Mouse (Mus musculus): ENCODE results near the gene Gatb. TPM values are rescaled to one million over a fixed set of nuclear protein-coding genes. Genes with fewer than 3 reads are reported as not detected.
A peak's percentile ranks its signal among the peaks of the same experiment; 100 is the strongest.

Gatb gene
- 14.9 and 16.1 TPM in 2 replicates for polyA plus RNA-seq (2012; rRNA removed)

- DNase-seq: peak; percentile 100
- TF ChIP-seq POLR2A (IDR thresholded peaks at IDR 0.05; ENCODE audit: borderline replicate concordance, insufficient read depth, low read length) (peak; percentile 92), CTCF (IDR thresholded peaks at IDR 0.05; ENCODE audit: borderline replicate concordance, insufficient read depth, low read depth, low read length) (peak; percentile 71)
- H3K4me1 ChIP-seq (ENCODE audit: control insufficient read depth, insufficient read depth, low read length): no peaks in the 10 kb centered on the region
- no peaks in the 10 kb centered on the region for H3K27me3 ChIP-seq (ENCODE audit: control insufficient read depth, insufficient read depth, low read length)
- WGBS: 1% methylated on average over 41 of the region's 41 CpGs
- peak within 1 kb of the TSS; percentile 93 for H3K4me3 ChIP-seq (replicated peaks; ENCODE audit: insufficient read depth, low read depth, low read length)
- H3K27ac ChIP-seq (ENCODE audit: insufficient read depth, low read length): peak within 1 kb of the TSS; percentile 88
Measured at GRCm38 (mm10) chr3:85573864-85574830, at the start of gene Gatb. TSS of gene Gatb (plus strand) at chr3:85574119.

DNA sequence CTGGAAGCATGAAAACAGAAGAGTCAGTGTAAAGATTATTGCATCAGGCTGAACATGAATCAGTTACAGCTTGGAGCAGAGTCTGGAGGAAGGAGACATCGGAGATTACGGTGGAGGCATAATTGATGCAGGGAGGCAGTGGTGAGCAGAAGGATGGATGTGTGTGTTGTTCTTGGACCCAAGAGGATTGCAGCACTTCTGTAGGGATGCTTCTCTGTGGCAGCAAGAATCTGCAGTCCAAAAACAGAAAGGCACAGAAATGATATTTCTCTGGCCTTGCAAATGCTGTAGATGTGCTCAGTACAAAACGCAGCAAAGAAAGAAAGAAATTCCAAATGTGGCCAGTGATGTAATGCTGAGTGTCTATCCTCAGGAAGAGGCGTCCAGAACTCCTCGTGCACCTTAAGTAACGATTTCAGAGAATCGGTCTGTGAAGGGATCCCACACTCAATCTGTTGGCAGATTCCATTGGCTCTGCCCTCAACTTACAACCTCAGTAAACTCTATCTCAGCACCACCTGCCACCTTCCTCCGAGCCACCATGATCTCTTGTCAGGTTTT lies 43.2 kb upstream of the Gatb start:
- Histone ChIP-seq H3K27me3 (ENCODE audit: control insufficient read depth, insufficient read depth, low read length) (no peaks in the 10 kb centered on the region), H3K4me1 (ENCODE audit: control insufficient read depth, insufficient read depth, low read length) (peaks cover 6% of the 10 kb centered on the region), H3K4me3 (replicated peaks; ENCODE audit: insufficient read depth, low read depth, low read length) (no peak overlapping the region)

DNA sequence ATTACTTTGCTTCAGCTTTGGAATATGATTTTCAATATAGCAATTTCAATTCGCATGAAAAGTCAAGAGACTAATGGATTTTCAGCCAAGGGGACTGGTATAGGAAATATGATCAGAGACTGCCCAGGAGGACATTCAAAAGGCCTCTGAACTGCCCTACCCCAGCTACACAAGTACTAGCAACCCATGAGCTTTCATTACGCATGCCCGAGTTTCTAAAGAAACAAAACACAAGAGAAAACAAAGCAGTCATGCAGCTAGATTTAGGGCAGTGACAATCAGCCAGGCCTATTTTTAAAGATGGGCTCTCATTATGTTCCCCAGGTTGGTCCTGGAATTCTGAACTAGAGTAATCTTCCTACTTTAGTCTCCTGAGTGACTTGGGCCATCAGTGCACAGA lies 41.5 kb upstream of the Gatb start:
- 91% methylated on average over 3 of the region's 3 CpGs for WGBS
- peaks cover 6% of the 10 kb centered on the region; the same call in 1 of the 2 replicates for H3K4me1 ChIP-seq (ENCODE audit: control insufficient read depth, insufficient read depth, low read length)
- H3K27me3 ChIP-seq (ENCODE audit: control insufficient read depth, insufficient read depth, low read length): no peaks in the 10 kb centered on the region
- TF ChIP-seq CTCF (IDR thresholded peaks at IDR 0.05; ENCODE audit: borderline replicate concordance, insufficient read depth, low read depth, low read length): no peak
- no peak for TF ChIP-seq POLR2A (IDR thresholded peaks at IDR 0.05; ENCODE audit: borderline replicate concordance, insufficient read depth, low read length)
- no peak for DNase-seq
- no peak overlapping the region for H3K27ac ChIP-seq (ENCODE audit: insufficient read depth, low read length)
- H3K4me3 ChIP-seq (replicated peaks; ENCODE audit: insufficient read depth, low read depth, low read length): no peak overlapping the region

More for the DNA sequence above, 43.2 kb upstream of the Gatb start:
- WGBS: 81% methylated on average over 8 of the region's 8 CpGs
- no peak for DNase-seq
- no peak overlapping the region for H3K27ac ChIP-seq (ENCODE audit: insufficient read depth, low read length)
- TF ChIP-seq CTCF (IDR thresholded peaks at IDR 0.05; ENCODE audit: borderline replicate concordance, insufficient read depth, low read depth, low read length) (no peak), POLR2A (IDR thresholded peaks at IDR 0.05; ENCODE audit: borderline replicate concordance, insufficient read depth, low read length) (no peak)

DNA sequence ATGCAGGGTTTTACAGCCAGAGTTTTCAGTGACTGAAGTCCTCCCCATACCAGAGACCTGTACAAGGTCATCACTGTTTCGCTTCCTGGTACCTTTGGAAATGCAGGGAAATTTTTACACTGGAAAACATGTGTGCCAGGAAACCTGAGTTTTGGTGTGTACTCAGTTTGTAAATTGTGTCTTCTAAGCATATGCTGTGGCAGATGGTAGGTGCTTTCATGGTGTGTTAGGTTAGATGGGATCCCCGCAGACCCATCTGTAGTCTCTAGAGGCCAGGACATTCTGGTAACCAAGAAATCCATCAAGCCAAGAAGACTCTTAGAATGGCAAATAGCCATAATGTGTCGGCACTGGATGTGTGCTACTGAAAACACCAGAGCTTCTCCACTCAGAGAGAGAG lies 38.9 kb upstream of the Gatb start:
- peak; percentile 57 to 84 for DNase-seq
- Histone ChIP-seq H3K4me3 (replicated peaks; ENCODE audit: insufficient read depth, low read depth, low read length) (no peak overlapping the region), H3K4me1 (ENCODE audit: control insufficient read depth, insufficient read depth, low read length) (peaks cover 6% of the 10 kb centered on the region; the same call in 1 of the 2 replicates), H3K27me3 (ENCODE audit: control insufficient read depth, insufficient read depth, low read length) (no peaks in the 10 kb centered on the region), H3K27ac (ENCODE audit: insufficient read depth, low read length) (peak overlapping the region; percentile 18; the same call in 1 of the 2 replicates)
- WGBS: 14% methylated on average over 3 of the region's 3 CpGs
- TF ChIP-seq POLR2A (IDR thresholded peaks at IDR 0.05; ENCODE audit: borderline replicate concordance, insufficient read depth, low read length): no peak
- no peak for TF ChIP-seq CTCF (IDR thresholded peaks at IDR 0.05; ENCODE audit: borderline replicate concordance, insufficient read depth, low read depth, low read length)

GRCm38 (mm10) chr3:85535621-85536520 lies 38.0 kb upstream of the Gatb start:
- no peak for TF ChIP-seq POLR2A (IDR thresholded peaks at IDR 0.05; ENCODE audit: borderline replicate concordance, insufficient read depth, low read length)
- no peak for TF ChIP-seq CTCF (IDR thresholded peaks at IDR 0.05; ENCODE audit: borderline replicate concordance, insufficient read depth, low read depth, low read length)
- DNase-seq: no peak
- Histone ChIP-seq H3K4me3 (replicated peaks; ENCODE audit: insufficient read depth, low read depth, low read length) (no peak overlapping the region), H3K4me1 (ENCODE audit: control insufficient read depth, insufficient read depth, low read length) (peaks cover 6% of the 10 kb centered on the region; the same call in 1 of the 2 replicates), H3K27me3 (ENCODE audit: control insufficient read depth, insufficient read depth, low read length) (no peaks in the 10 kb centered on the region), H3K27ac (ENCODE audit: insufficient read depth, low read length) (no peak overlapping the region)
- WGBS: 85% methylated on average over 11 of the region's 11 CpGs

- TF ChIP-seq CTCF (IDR thresholded peaks at IDR 0.05; ENCODE audit: borderline replicate concordance, insufficient read depth, low read depth, low read length) (no peak), POLR2A (IDR thresholded peaks at IDR 0.05; ENCODE audit: borderline replicate concordance, insufficient read depth, low read length) (no peak)
- H3K4me1 ChIP-seq (ENCODE audit: control insufficient read depth, insufficient read depth, low read length): no peaks in the 10 kb centered on the region
- no peak overlapping the region for H3K27ac ChIP-seq (ENCODE audit: insufficient read depth, low read length)
- H3K27me3 ChIP-seq (ENCODE audit: control insufficient read depth, insufficient read depth, low read length): no peaks in the 10 kb centered on the region
- no peak for DNase-seq
- no peak overlapping the region for H3K4me3 ChIP-seq (replicated peaks; ENCODE audit: insufficient read depth, low read depth, low read length)
- WGBS: 74% methylated on average over 3 of the region's 3 CpGs
Measured at GRCm38 (mm10) chr3:85542765-85543164, 31.2 kb upstream of the Gatb start.

- Histone ChIP-seq H3K4me3 (replicated peaks; ENCODE audit: insufficient read depth, low read depth, low read length) (no peak overlapping the region), H3K27ac (ENCODE audit: insufficient read depth, low read length) (no peak overlapping the region), H3K27me3 (ENCODE audit: control insufficient read depth, insufficient read depth, low read length) (no peaks in the 10 kb centered on the region), H3K4me1 (ENCODE audit: control insufficient read depth, insufficient read depth, low read length) (no peaks in the 10 kb centered on the region)
- no peak for DNase-seq
- TF ChIP-seq CTCF (IDR thresholded peaks at IDR 0.05; ENCODE audit: borderline replicate concordance, insufficient read depth, low read depth, low read length) (peak; percentile 24; the same call in 1 of the 2 replicates), POLR2A (IDR thresholded peaks at IDR 0.05; ENCODE audit: borderline replicate concordance, insufficient read depth, low read length) (no peak)
- 66% methylated on average over 2 of the region's 2 CpGs for WGBS
Measured at GRCm38 (mm10) chr3:85543652-85544051, 30.3 kb upstream of the Gatb start.

Data from cerebellum, adult 2 months (tissue).